Mouse (Mus musculus): ENCODE data around the gene Mrs2.

DNA sequence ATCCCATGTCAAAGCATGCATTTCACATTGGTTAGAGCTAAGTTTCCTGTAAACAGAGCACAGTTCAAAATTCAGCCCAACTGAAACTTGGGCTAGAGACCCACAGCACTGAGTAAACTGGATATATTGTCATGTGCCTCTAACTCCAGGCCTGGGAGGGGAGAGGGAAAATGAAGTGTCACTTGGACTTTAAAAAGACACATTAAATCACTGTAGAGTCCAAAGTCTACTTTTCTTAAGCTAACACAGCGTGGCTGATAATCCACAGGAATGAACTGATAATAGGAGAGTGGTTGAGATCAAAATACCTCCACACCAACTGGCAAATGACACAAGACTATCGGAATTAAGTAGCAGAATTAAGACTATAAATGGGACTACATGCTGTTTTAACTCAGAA, 20.6 kb downstream of the Mrs2 start:
- TF ChIP-seq CTCF (IDR thresholded peaks at IDR 0.05; ENCODE audit: low read depth, low read length) (no peak), GATA1 (IDR thresholded peaks at IDR 0.05; ENCODE audit: borderline replicate concordance, low read length) (no peak), GATA2 (IDR thresholded peaks at IDR 0.05; ENCODE audit: borderline replicate concordance, low read depth, low read length) (no peak), POLR2AphosphoS5 (IDR thresholded peaks at IDR 0.05; ENCODE audit: insufficient replicate concordance, low read depth, low read length) (no peak), TAL1 (conservative IDR thresholded peaks at IDR 0.05; ENCODE audit: low read depth, low read length) (no peak)

Measured in G1E (cell line).